Mouse (Mus musculus): ENCODE data around the gene Pex1.
"Not testable (repeated sequence)": the region's sequence is repeated elsewhere in the genome, so short reads cannot be mapped to it uniquely, and the experiment has no call there.

Pex1 gene

GRCm38 (mm10) chr5:3645326-3645725, 49.5 kb downstream of the Pex1 start:
- no peak for DNase-seq (ENCODE audit: low spot score)

GRCm38 (mm10) chr5:3646539-3646938, 50.7 kb downstream of the Pex1 start:
- no peak for DNase-seq (ENCODE audit: low spot score)

GRCm38 (mm10) chr5:3646991-3647707, 51.3 kb downstream of the Pex1 start:
- peak; percentile 57 for DNase-seq (ENCODE audit: low spot score)

- DNase-seq (ENCODE audit: low spot score): peak; percentile 89
These were observed 51.8 kb downstream of the Pex1 start for GRCm38 (mm10) chr5:3647708-3648121.

- DNase-seq (ENCODE audit: low spot score): no peak
These were observed 52.5 kb downstream of the Pex1 start for GRCm38 (mm10) chr5:3648206-3648848.

GRCm38 (mm10) chr5:3648849-3649210, 53.0 kb downstream of the Pex1 start:
- DNase-seq (ENCODE audit: low spot score): no peak

- no peak for DNase-seq (ENCODE audit: low spot score)
These were observed 55.0 kb downstream of the Pex1 start, which contains the start of gene Tmbim7 for GRCm38 (mm10) chr5:3650881-3651280. Gene Tmbim7 (plus strand): TSS chr5:3651181.

- no peak for DNase-seq (ENCODE audit: low spot score)
These were observed 55.8 kb downstream of the Pex1 start for GRCm38 (mm10) chr5:3651621-3652020.

- not testable (repeated sequence) for DNase-seq (ENCODE audit: low spot score)
These were observed 57.2 kb downstream of the Pex1 start for GRCm38 (mm10) chr5:3652903-3653575.

GRCm38 (mm10) chr5:3653801-3654200, 57.9 kb downstream of the Pex1 start:
- no peak for DNase-seq (ENCODE audit: low spot score)

- no peak for DNase-seq (ENCODE audit: low spot score)
These were observed 61.2 kb downstream of the Pex1 start, which contains the start of gene Gatad1 for GRCm38 (mm10) chr5:3657085-3657484. Gene Gatad1 (minus strand): TSS chr5:3657185.

- no peak for DNase-seq (ENCODE audit: low spot score)
These were observed 69.4 kb downstream of the Pex1 start for GRCm38 (mm10) chr5:3665225-3665624.

GRCm38 (mm10) chr5:3666585-3666984, 70.7 kb downstream of the Pex1 start:
- DNase-seq (ENCODE audit: low spot score): peak; percentile 71

- DNase-seq (ENCODE audit: low spot score): peak; percentile 41
These were observed 74.2 kb downstream of the Pex1 start for GRCm38 (mm10) chr5:3669938-3670554.
